Comparison of ENCODE assay signal across 9 mouse cellular contexts in genomic region chr7:18872816-18873215, GRCm38 (mm10). TPM values are rescaled to one million over a fixed set of nuclear protein-coding genes. Genes with fewer than 3 reads are reported as not detected.
DNase-seq lines count a peak whose midpoint lies in the region; ATAC-seq and TF ChIP-seq lines count a peak whose summit lies in the region.
"Had no signal": no experiment of that assay in that cellular context is flagged by ENCODE, and none has a peak within 500 bp of the region (broad histone marks: within the 10 kb centered on the region; RNA-seq: fewer than 3 reads in every experiment).

No protein-coding gene starts in this region.

- ATAC-seq in embryonic facial prominence, embryonic 12.5 days (ENCODE audit: insufficient number of reproducible peaks, insufficient read depth, low FRiP score, low TSS enrichment): peak; percentile 50; the same call in 1 of the 2 replicates
- ATAC-seq in intestine, embryonic 16.5 days: peak; percentile 62
- peak; percentile 67 for ATAC-seq in neural tube, embryonic 11.5 days (ENCODE audit: insufficient read depth, low FRiP score, low TSS enrichment)

- DNase-seq in kidney, adult 2 months: no peak
- DNase-seq in kidney, postnatal 10 days: no peak
- DNase-seq in neural tube, embryonic 11.5 days (ENCODE audit: low spot score): peak; percentile 19
- DNase-seq in urinary bladder, adult 2 months (ENCODE audit: low spot score): no peak
- DNase-seq in spleen, postnatal 10 days (ENCODE audit: low spot score in 2 of 2): no peak
- no peak for DNase-seq in gastrocnemius, postnatal 36 days

- H3K27me3 ChIP-seq in kidney, adult 2 months (replicated peaks; ENCODE audit: control insufficient read depth, insufficient read depth, low read length): no peaks in the 10 kb centered on the region
- H3K27me3 ChIP-seq in embryonic facial prominence, embryonic 12.5 days: no peaks in the 10 kb centered on the region
- no peaks in the 10 kb centered on the region for H3K27me3 ChIP-seq in intestine, embryonic 16.5 days (replicated peaks; ENCODE audit: control insufficient read depth, insufficient read depth, low read length)
- no peaks in the 10 kb centered on the region for H3K27me3 ChIP-seq in neural tube, embryonic 11.5 days (ENCODE audit: control insufficient read depth, insufficient read depth, low read length)

- H3K4me2 ChIP-seq in embryonic facial prominence, embryonic 12.5 days (replicated peaks): peak overlapping the region; percentile 52
- H3K4me2 ChIP-seq in intestine, embryonic 16.5 days (ENCODE audit: low read depth, low read length): peak overlapping the region; percentile 72
- H3K4me2 ChIP-seq in neural tube, embryonic 11.5 days (ENCODE audit: low read depth): peak overlapping the region; percentile 73

- peak overlapping the region; percentile 36; the same call in 1 of the 2 replicates for H3K9ac ChIP-seq in embryonic facial prominence, embryonic 12.5 days
- H3K9ac ChIP-seq in intestine, embryonic 16.5 days (ENCODE audit: low read depth, low read length): peak overlapping the region; percentile 56
- peak overlapping the region; percentile 39 for H3K9ac ChIP-seq in neural tube, embryonic 11.5 days (ENCODE audit: low read length)

- no peak for TF ChIP-seq CTCF in kidney, adult 2 months (conservative IDR thresholded peaks at IDR 0.05; ENCODE audit: insufficient read depth, insufficient read length, low read depth, low read length)

- H3K36me3 ChIP-seq in kidney, adult 2 months (ENCODE audit: control insufficient read depth, insufficient read depth, low read length): no peaks in the 10 kb centered on the region
- no peaks in the 10 kb centered on the region for H3K36me3 ChIP-seq in embryonic facial prominence, embryonic 12.5 days
- no peaks in the 10 kb centered on the region for H3K36me3 ChIP-seq in intestine, embryonic 16.5 days (ENCODE audit: control insufficient read depth, insufficient read depth, low read length)
- H3K36me3 ChIP-seq in neural tube, embryonic 11.5 days (ENCODE audit: control insufficient read depth, insufficient read depth, low read length): no peaks in the 10 kb centered on the region
- H3K36me3 ChIP-seq: G1E had no signal

- 3% methylated on average over 7 of the region's 7 CpGs for WGBS in kidney, adult 2 months
- WGBS in embryonic facial prominence, embryonic 12.5 days: 4% methylated on average over 7 of the region's 7 CpGs
- 2% methylated on average over 7 of the region's 7 CpGs for WGBS in intestine, embryonic 16.5 days
- WGBS in neural tube, embryonic 11.5 days: 4% methylated on average over 7 of the region's 7 CpGs

- intact Hi-C loops in gastrocnemius, postnatal 36 days (cut with DNase I): loop anchor here (1.0 to 5.0 kb wide), 2 partner anchors 41 to 124 kb away; no protein-coding TSS in a partner anchor

- peaks cover 8% of the 10 kb centered on the region; the same call in 1 of the 2 replicates for H3K9me3 ChIP-seq in embryonic facial prominence, embryonic 12.5 days
- H3K9me3 ChIP-seq in intestine, embryonic 16.5 days (ENCODE audit: control insufficient read depth, low read length): no peaks in the 10 kb centered on the region
- no peaks in the 10 kb centered on the region for H3K9me3 ChIP-seq in neural tube, embryonic 11.5 days (ENCODE audit: control insufficient read depth, low read length)
- H3K9me3 ChIP-seq: G1E had no signal

- H3K4me1 ChIP-seq in kidney, adult 2 months (ENCODE audit: control insufficient read depth, insufficient read depth, low read length): no peaks in the 10 kb centered on the region
- H3K4me1 ChIP-seq in embryonic facial prominence, embryonic 12.5 days: no peaks in the 10 kb centered on the region
- H3K4me1 ChIP-seq in intestine, embryonic 16.5 days (ENCODE audit: control insufficient read depth, insufficient read depth, low read length): no peaks in the 10 kb centered on the region
- H3K4me1 ChIP-seq in neural tube, embryonic 11.5 days (ENCODE audit: control insufficient read depth, insufficient read depth, low read length): no peaks in the 10 kb centered on the region

- TF ChIP-seq POLR2A in kidney, adult 2 months (IDR thresholded peaks at IDR 0.05; ENCODE audit: low read depth, low read length): no peak

- H3K27ac ChIP-seq in kidney, adult 2 months (ENCODE audit: insufficient read depth, low read depth, low read length): no peak overlapping the region
- no peak overlapping the region for H3K27ac ChIP-seq in embryonic facial prominence, embryonic 12.5 days
- no peak overlapping the region for H3K27ac ChIP-seq in intestine, embryonic 16.5 days (ENCODE audit: low read length)
- H3K27ac ChIP-seq in neural tube, embryonic 11.5 days (ENCODE audit: low read depth, low read length): no peak overlapping the region

- peak overlapping the region; percentile 48 for H3K4me3 ChIP-seq in kidney, adult 2 months (ENCODE audit: insufficient read depth, low read depth, low read length)
- peak overlapping the region; percentile 38 for H3K4me3 ChIP-seq in embryonic facial prominence, embryonic 12.5 days
- H3K4me3 ChIP-seq in intestine, embryonic 16.5 days (ENCODE audit: low read length): peak overlapping the region; percentile 43
- H3K4me3 ChIP-seq in neural tube, embryonic 11.5 days (ENCODE audit: low read depth, low read length): peak overlapping the region; percentile 35

RNA-seq across cellular contexts. Expression of gene Pglyrp1, which starts 1.7 kb away (rescaled TPM):
- 2.3 and 5.9 TPM in 2 replicates for polyA plus RNA-seq in kidney, adult 2 months (2012; rRNA removed)
- 1.1 and 2.0 TPM in 2 replicates for polyA plus RNA-seq in embryonic facial prominence, embryonic 12.5 days (2016; fragmentation: Nextera tagmentation; extraction: Ambion mirVana)
- 101 and 106 TPM in 2 replicates for polyA plus RNA-seq in intestine, embryonic 16.5 days (2015; fragmentation: Nextera tagmentation; extraction: Ambion mirVana)
- polyA plus RNA-seq in neural tube, embryonic 11.5 days (2014; fragmentation: Nextera tagmentation; extraction: Ambion mirVana): 1.4 and 2.1 TPM in 2 replicates
- polyA plus RNA-seq in urinary bladder, adult 2 months (2012; rRNA removed): 3.3 and 3.5 TPM in 2 replicates
- 1 to 10 TPM in 1 of 2 experiments, under 1 TPM in 1; 0.99 to 1.3 TPM for total RNA-seq in gastrocnemius, postnatal 36 days (2021)
- total RNA-seq: G1E had no signal
- polyA plus RNA-seq: G1E had no signal

RNA-seq across cellular contexts. Expression of gene Mill2, which starts 33.0 kb away (rescaled TPM):
- 4.8 and 5.6 TPM in 2 replicates for polyA plus RNA-seq in kidney, adult 2 months (2012; rRNA removed)
- 0.12 and 0.28 TPM in 2 replicates for polyA plus RNA-seq in embryonic facial prominence, embryonic 12.5 days (2016; fragmentation: Nextera tagmentation; extraction: Ambion mirVana)
- polyA plus RNA-seq in intestine, embryonic 16.5 days (2015; fragmentation: Nextera tagmentation; extraction: Ambion mirVana): 1.1 and 1.3 TPM in 2 replicates
- not detected in 2 replicates for polyA plus RNA-seq in neural tube, embryonic 11.5 days (2014; fragmentation: Nextera tagmentation; extraction: Ambion mirVana)
- 27.2 and 31.4 TPM in 2 replicates for polyA plus RNA-seq in urinary bladder, adult 2 months (2012; rRNA removed)
- 1 to 10 TPM; 1.8 to 2.1 TPM for total RNA-seq in gastrocnemius, postnatal 36 days (2021)
- polyA plus RNA-seq: G1E had no signal

RNA-seq across cellular contexts. Expression of gene Ccdc61, which starts 37.4 kb away (rescaled TPM):
- 19.8 and 21.3 TPM in 2 replicates for polyA plus RNA-seq in kidney, adult 2 months (2012; rRNA removed)
- 39.7 and 41.0 TPM in 2 replicates for polyA plus RNA-seq in embryonic facial prominence, embryonic 12.5 days (2016; fragmentation: Nextera tagmentation; extraction: Ambion mirVana)
- 23.7 and 24.7 TPM in 2 replicates for polyA plus RNA-seq in intestine, embryonic 16.5 days (2015; fragmentation: Nextera tagmentation; extraction: Ambion mirVana)
- polyA plus RNA-seq in neural tube, embryonic 11.5 days (2014; fragmentation: Nextera tagmentation; extraction: Ambion mirVana): 25.5 and 26.2 TPM in 2 replicates
- polyA plus RNA-seq in urinary bladder, adult 2 months (2012; rRNA removed): 26.9 and 31.4 TPM in 2 replicates
- 1 to 10 TPM; 5.2 to 6.1 TPM for total RNA-seq in gastrocnemius, postnatal 36 days (2021)

RNA-seq across cellular contexts. Expression of gene Psg17, which starts 51.4 kb away (rescaled TPM):
- 0.03 and 0.04 TPM in 2 replicates for polyA plus RNA-seq in kidney, adult 2 months (2012; rRNA removed)
- not detected in 2 replicates for polyA plus RNA-seq in embryonic facial prominence, embryonic 12.5 days (2016; fragmentation: Nextera tagmentation; extraction: Ambion mirVana)
- polyA plus RNA-seq in intestine, embryonic 16.5 days (2015; fragmentation: Nextera tagmentation; extraction: Ambion mirVana): 0.06 and 0.09 TPM in 2 replicates
- not detected in 2 replicates for polyA plus RNA-seq in neural tube, embryonic 11.5 days (2014; fragmentation: Nextera tagmentation; extraction: Ambion mirVana)
- polyA plus RNA-seq in urinary bladder, adult 2 months (2012; rRNA removed): 0.37 and 0.59 TPM in 2 replicates
- not detected for total RNA-seq in gastrocnemius, postnatal 36 days (2021)
- polyA plus RNA-seq: G1E had no signal

RNA-seq across cellular contexts. Expression of gene Nova2, which starts 52.9 kb away (rescaled TPM):
- polyA plus RNA-seq in kidney, adult 2 months (2012; rRNA removed): 0.80 and 1.1 TPM in 2 replicates
- polyA plus RNA-seq in embryonic facial prominence, embryonic 12.5 days (2016; fragmentation: Nextera tagmentation; extraction: Ambion mirVana): 1.1 TPM in 2 replicates
- polyA plus RNA-seq in intestine, embryonic 16.5 days (2015; fragmentation: Nextera tagmentation; extraction: Ambion mirVana): 0.34 and 0.40 TPM in 2 replicates
- 8.2 and 10.0 TPM in 2 replicates for polyA plus RNA-seq in neural tube, embryonic 11.5 days (2014; fragmentation: Nextera tagmentation; extraction: Ambion mirVana)
- polyA plus RNA-seq in urinary bladder, adult 2 months (2012; rRNA removed): 0.48 and 1.0 TPM in 2 replicates
- total RNA-seq in gastrocnemius, postnatal 36 days (2021): 1 to 10 TPM; 1.7 to 1.8 TPM
- polyA plus RNA-seq: G1E had no signal

Comparison
In these comparisons a context has a peak if more than half of its experiments do, and no peak if none do; other contexts are left out.
1. RNA of gene Pglyrp1, which starts 1.7 kb away (polyA plus RNA-seq): 101 to 106 TPM in intestine, embryonic 16.5 days; 2.3 to 5.9 TPM in kidney, adult 2 months, 3.3 to 3.5 TPM in urinary bladder, adult 2 months, 1.4 to 2.1 TPM in neural tube, embryonic 11.5 days and 1.1 to 2.0 TPM in embryonic facial prominence, embryonic 12.5 days; every median in the first group is over 10 times any median in the second.
2. Peak in every context shown above with its lines, with median percentiles within 50 percentile points of each other: H3K4me3 ChIP-seq, ATAC-seq, H3K4me2 ChIP-seq and H3K9ac ChIP-seq.